Mouse (Mus musculus) stomach, embryonic 14.5 days (tissue): ENCODE data around the gene Mpdu1. TPM values are rescaled to one million over a fixed set of nuclear protein-coding genes. Genes with fewer than 3 reads are reported as not detected.

Experiments
- ATAC-seq: fragments of 200-750 bp; cut with Nextera tagmentation; 2 replicates; pipeline ENCODE4 v1.8.0; 2017; ENCODE audit warnings: low read depth, moderate TSS enrichment; ENCODE audit not compliant: insufficient number of reproducible peaks, insufficient read depth, low FRiP score
- H3K27ac ChIP-seq: fragments of 300-500 bp; sonication (generic); 2 replicates; pipeline ENCODE4 v1.5.1; 2014; ENCODE audit warnings: mild to moderate bottlenecking, low read length, moderate library complexity, mixed read lengths
- H3K27me3 ChIP-seq: fragments of 300-500 bp; sonication (generic); 2 replicates; pipeline ENCODE4 v1.6.1; 2014; ENCODE audit warnings: low read length, control low read depth, mixed read lengths; ENCODE audit not compliant: control insufficient read depth, insufficient read depth
- H3K36me3 ChIP-seq: fragments of 300-500 bp; sonication (generic); 2 replicates; pipeline ENCODE4 v1.6.1; 2014; ENCODE audit warnings: mild to moderate bottlenecking, control low read depth, low read length, moderate library complexity, mixed read lengths; ENCODE audit not compliant: control insufficient read depth, insufficient read depth
- H3K4me1 ChIP-seq: fragments of 300-500 bp; sonication (generic); 2 replicates; pipeline ENCODE4 v1.6.1; 2014; ENCODE audit warnings: low read length, control low read depth, mixed read lengths; ENCODE audit not compliant: control insufficient read depth, insufficient read depth
- H3K4me2 ChIP-seq: fragments of 300-500 bp; sonication (generic); replicated peaks from 2 replicates; pipeline ENCODE4 v1.6.1; 2014; ENCODE audit warnings: low read depth, low read length, control low read depth
- H3K4me3 ChIP-seq: fragments of 300-500 bp; sonication (generic); 2 replicates; pipeline ENCODE4 v1.5.1; 2014; ENCODE audit warnings: low read depth, low read length, control low read depth
- H3K9ac ChIP-seq: fragments of 300-500 bp; sonication (generic); replicated peaks from 2 replicates; pipeline ENCODE4 v1.6.1; 2014; ENCODE audit warnings: low read depth, mild to moderate bottlenecking, control low read depth, low read length, moderate library complexity, mixed read lengths
- H3K9me3 ChIP-seq: fragments of 300-500 bp; sonication (generic); 2 replicates; pipeline ENCODE4 v1.6.1; 2016; ENCODE audit warnings: low read depth, low read length, control low read depth; ENCODE audit not compliant: control insufficient read depth
- WGBS: fragments of 180-500 bp; shearing (Covaris S2); extraction: QIAGEN DNeasy Blood & Tissue Kit; methylation state at CpG from one replicate; pipeline ENCODE4 v1.1.7; 2014; 5-methylcytosine and 5-hydroxymethylcytosine counted together
- polyA plus RNA-seq: library from polyadenylated mRNA; unstranded; fragments of >200 nt; fragmentation: Nextera tagmentation; extraction: Ambion mirVana; gene quantifications from 2 replicates; pipeline ENCODE4 v1.2.1, GENCODE M21; 2014

The Mpdu1 gene
- polyA plus RNA-seq, 1 experiment from 2014 or later, result 49.9 TPM

- H3K27me3 ChIP-seq, result no peaks in the 10 kb centered on the region
- WGBS, result 86% methylated on average over 6 of the region's 6 CpGs
- no peak overlapping the region for H3K27ac ChIP-seq
- no peak overlapping the region for H3K4me2 ChIP-seq
- H3K36me3 ChIP-seq, result no peaks in the 10 kb centered on the region
- no peak overlapping the region for H3K4me3 ChIP-seq
- no peaks in the 10 kb centered on the region for H3K9me3 ChIP-seq
- H3K4me1 ChIP-seq, result peaks cover 23% of the 10 kb centered on the region
- H3K9ac ChIP-seq, result no peak overlapping the region
- no peak for ATAC-seq
These were observed 22.5 kb upstream of the Mpdu1 start for GRCm38 (mm10) chr11:69684936-69685335.

GRCm38 (mm10) chr11:69684128-69684745 is 21.8 kb upstream of the Mpdu1 start:
- H3K36me3 ChIP-seq, result no peaks in the 10 kb centered on the region; the same call in 1 of the 2 replicates
- no peak for ATAC-seq
- no peak overlapping the region for H3K4me3 ChIP-seq
- no peaks in the 10 kb centered on the region for H3K27me3 ChIP-seq
- no peaks in the 10 kb centered on the region for H3K9me3 ChIP-seq
- WGBS, result 79% methylated on average over 12 of the region's 12 CpGs
- no peak overlapping the region for H3K9ac ChIP-seq
- H3K27ac ChIP-seq, result no peak overlapping the region
- peaks cover 26% of the 10 kb centered on the region for H3K4me1 ChIP-seq
- H3K4me2 ChIP-seq, result no peak overlapping the region

GRCm38 (mm10) chr11:69683576-69683975 is 21.1 kb upstream of the Mpdu1 start:
- Histone ChIP-seq H3K9me3 (no peaks in the 10 kb centered on the region), H3K27ac (no peak overlapping the region), H3K27me3 (no peaks in the 10 kb centered on the region), H3K36me3 (peaks cover 4% of the 10 kb centered on the region; the same call in 1 of the 2 replicates), H3K9ac (no peak overlapping the region), H3K4me3 (no peak overlapping the region), H3K4me1 (peaks cover 27% of the 10 kb centered on the region), H3K4me2 (no peak overlapping the region)
- WGBS, result 76% methylated on average over 7 of the region's 7 CpGs
- no peak for ATAC-seq

- Histone ChIP-seq H3K4me2 (peak overlapping the region; percentile 86), H3K27me3 (no peaks in the 10 kb centered on the region), H3K9me3 (no peaks in the 10 kb centered on the region), H3K9ac (0 out of 2 replicates have a peak overlapping the region, but pooled peaks have one; percentile 6), H3K36me3 (peaks cover 10% of the 10 kb centered on the region; the same call in 1 of the 2 replicates), H3K4me3 (peak overlapping the region; percentile 7; the same call in 1 of the 2 replicates), H3K4me1 (peaks cover 27% of the 10 kb centered on the region), H3K27ac (peak overlapping the region; percentile 29; the same call in 1 of the 2 replicates)
- ATAC-seq, result no peak
- 15% methylated on average over 12 of the region's 12 CpGs for WGBS
These were observed 20.5 kb upstream of the Mpdu1 start for GRCm38 (mm10) chr11:69682840-69683533.

DNA sequence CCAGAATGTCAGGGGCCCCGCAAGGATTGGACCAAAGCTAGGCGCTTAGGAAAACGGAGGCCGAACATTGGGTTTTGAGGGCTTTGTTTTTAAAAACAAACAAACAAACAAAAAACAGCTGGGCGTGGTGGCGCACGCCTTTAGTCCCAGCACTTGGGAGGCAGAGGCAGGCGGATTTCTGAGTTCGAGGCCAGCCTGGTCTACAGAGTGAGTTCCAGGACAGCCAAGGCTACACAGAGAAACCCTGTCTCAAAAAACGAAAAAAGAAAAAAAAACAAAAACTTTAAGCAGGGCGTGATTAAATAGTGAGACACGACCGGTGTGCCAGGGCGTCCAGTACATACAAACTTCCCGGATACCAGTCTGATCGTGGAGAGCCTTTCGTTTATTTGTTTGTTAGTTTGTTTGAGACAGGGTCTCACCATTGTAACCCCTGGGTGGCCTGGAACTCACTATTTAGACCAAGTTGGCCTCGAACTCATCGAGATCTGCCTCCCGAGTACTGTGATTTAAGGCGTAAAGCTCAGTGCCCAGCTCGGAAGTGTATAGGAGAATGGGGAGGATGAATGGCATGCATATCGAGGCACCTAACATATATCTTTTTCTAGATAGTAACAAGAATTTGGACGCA is 19.9 kb upstream of the Mpdu1 start:
- no peak; the same call in 1 of the 2 replicates for ATAC-seq
- Histone ChIP-seq H3K4me1 (peaks cover 27% of the 10 kb centered on the region), H3K9ac (peak overlapping the region; percentile 82), H3K27ac (peak overlapping the region; percentile 95), H3K9me3 (no peaks in the 10 kb centered on the region), H3K36me3 (peaks cover 16% of the 10 kb centered on the region), H3K27me3 (no peaks in the 10 kb centered on the region), H3K4me2 (peak overlapping the region; percentile 86), H3K4me3 (peak overlapping the region; percentile 73)
- WGBS, result 23% methylated on average over 24 of the region's 24 CpGs

DNA sequence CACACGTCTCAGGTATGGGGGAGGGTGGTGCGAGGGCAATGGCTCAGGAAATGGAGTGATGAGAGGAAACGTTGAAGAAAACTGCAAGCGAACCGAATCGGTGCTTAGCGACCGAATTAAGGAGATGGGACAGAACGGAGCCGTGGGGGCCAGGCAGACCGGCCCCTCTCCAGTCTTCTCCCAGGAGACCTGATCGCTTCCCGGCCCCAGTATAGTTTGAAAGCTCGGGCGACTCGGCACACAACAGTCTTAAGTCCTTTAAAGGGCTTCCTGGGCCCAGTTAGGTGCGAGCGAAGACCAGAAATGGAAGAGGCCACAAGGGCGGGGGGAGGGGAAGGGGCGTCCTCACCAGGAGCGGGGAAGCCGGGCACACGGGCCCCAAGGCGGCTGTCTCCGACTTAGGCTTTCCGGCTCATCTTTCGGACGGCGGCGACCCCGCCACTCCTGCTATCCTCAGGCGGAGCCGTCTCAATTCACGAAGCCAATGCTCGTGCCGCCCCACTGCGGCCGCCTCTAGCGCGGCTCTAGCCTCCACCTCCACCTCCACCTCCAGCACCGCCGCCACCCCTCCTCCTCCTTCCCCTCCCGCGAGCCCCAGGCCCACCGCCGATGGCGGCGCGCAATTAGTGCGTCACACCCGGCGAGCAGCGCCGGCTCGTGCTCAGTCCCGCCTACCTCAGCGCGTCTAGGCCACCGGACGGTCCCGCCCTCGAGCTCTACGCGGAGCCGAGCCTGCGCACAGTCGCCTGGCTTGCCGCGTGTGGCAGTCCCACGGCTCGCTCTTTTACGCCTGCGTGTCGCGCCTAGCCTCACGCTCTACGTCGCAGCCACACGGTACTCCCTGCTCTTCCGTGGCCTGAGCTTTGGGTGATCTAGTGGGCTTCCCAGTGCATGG is 19.1 kb upstream of the Mpdu1 start, which contains the start of gene Senp3:
TSS of gene Senp3 (minus strand) at position 771 of the 895 bp plus-strand sequence.
- WGBS, result under 1% methylated on average over 78 of the region's 80 CpGs
- no peaks in the 10 kb centered on the region for H3K9me3 ChIP-seq
- no peaks in the 10 kb centered on the region for H3K27me3 ChIP-seq
- peaks cover 23% of the 10 kb centered on the region for H3K36me3 ChIP-seq
- ATAC-seq, result peak; percentile 96
- peak within 1 kb of the TSS; percentile 86 for H3K4me2 ChIP-seq
- peak within 1 kb of the TSS; percentile 82 for H3K9ac ChIP-seq
- H3K27ac ChIP-seq, result peak within 1 kb of the TSS; percentile 95
- peak within 1 kb of the TSS; percentile 73 for H3K4me3 ChIP-seq
- peaks cover 23% of the 10 kb centered on the region for H3K4me1 ChIP-seq

GRCm38 (mm10) chr11:69680136-69680855 is 17.9 kb upstream of the Mpdu1 start:
- Histone ChIP-seq H3K9me3 (no peaks in the 10 kb centered on the region), H3K4me1 (peaks cover 16% of the 10 kb centered on the region), H3K9ac (no peak overlapping the region), H3K36me3 (peaks cover 35% of the 10 kb centered on the region), H3K27me3 (no peaks in the 10 kb centered on the region), H3K4me2 (peak overlapping the region; percentile 86), H3K27ac (no peak overlapping the region), H3K4me3 (peak overlapping the region; percentile 73; the same call in 1 of the 2 replicates)
- ATAC-seq, result no peak
- WGBS, result 91% methylated on average over 30 of the region's 30 CpGs
